Mouse (Mus musculus) neural tube, embryonic 14.5 days (tissue): ENCODE results near the gene Fam241b. TPM values are rescaled to one million over a fixed set of nuclear protein-coding genes. Genes with fewer than 3 reads are reported as not detected.

ENCODE experiments used
- ATAC-seq: fragments of 200-750 bp; cut with Nextera tagmentation; 2 replicates; pipeline ENCODE4 v1.8.0; 2017; ENCODE audit warnings: low read depth, mild to moderate bottlenecking, moderate TSS enrichment, moderate library complexity
- H3K27ac ChIP-seq: fragments of 300-500 bp; sonication (generic); 2 replicates; pipeline ENCODE4 v1.5.1; 2014; ENCODE audit warnings: low read depth, mild to moderate bottlenecking, control low read depth, low read length, moderate library complexity, mixed read lengths
- H3K27me3 ChIP-seq: fragments of 300-500 bp; sonication (generic); 2 replicates; pipeline ENCODE4 v1.6.1; 2014; ENCODE audit warnings: low read length; ENCODE audit not compliant: control insufficient read depth, insufficient read depth
- H3K36me3 ChIP-seq: fragments of 300-500 bp; sonication (generic); 2 replicates; pipeline ENCODE4 v1.6.1; 2014; ENCODE audit warnings: low read length, mixed read lengths; ENCODE audit not compliant: control insufficient read depth, insufficient read depth
- H3K4me1 ChIP-seq: fragments of 300-500 bp; sonication (generic); 2 replicates; pipeline ENCODE4 v1.6.1; 2014; ENCODE audit warnings: low read length; ENCODE audit not compliant: control insufficient read depth, insufficient read depth
- H3K4me2 ChIP-seq: fragments of 300-500 bp; sonication (generic); 2 replicates; pipeline ENCODE4 v1.6.1; 2014; ENCODE audit warnings: mild to moderate bottlenecking, low read depth, low read length, control low read depth
- H3K4me3 ChIP-seq: fragments of 300-500 bp; sonication (generic); 2 replicates; pipeline ENCODE4 v1.5.1; 2014; ENCODE audit warnings: low read depth, low read length, control low read depth, mixed read lengths
- H3K9ac ChIP-seq: fragments of 300-500 bp; sonication (generic); replicated peaks from 2 replicates; pipeline ENCODE4 v1.6.1; 2014; ENCODE audit warnings: low read depth, mild to moderate bottlenecking, control low read depth, low read length, mixed read lengths
- H3K9me3 ChIP-seq: fragments of 300-500 bp; sonication (generic); 2 replicates; pipeline ENCODE4 v1.6.1; 2016; ENCODE audit warnings: low read length; ENCODE audit not compliant: control insufficient read depth
- WGBS: fragments of 180-500 bp; shearing (Covaris S2); extraction: QIAGEN DNeasy Blood & Tissue Kit; methylation state at CpG from one replicate; pipeline ENCODE4 v1.1.7; 2014; 5-methylcytosine and 5-hydroxymethylcytosine counted together
- polyA plus RNA-seq: library from polyadenylated mRNA; unstranded; fragments of >200 nt; fragmentation: Nextera tagmentation; extraction: Ambion mirVana; gene quantifications from 2 replicates; pipeline ENCODE4 v1.2.1, GENCODE M21; 2014

The Fam241b gene
- polyA plus RNA-seq, 1 experiment from 2014 or later: 44.7 TPM

DNA sequence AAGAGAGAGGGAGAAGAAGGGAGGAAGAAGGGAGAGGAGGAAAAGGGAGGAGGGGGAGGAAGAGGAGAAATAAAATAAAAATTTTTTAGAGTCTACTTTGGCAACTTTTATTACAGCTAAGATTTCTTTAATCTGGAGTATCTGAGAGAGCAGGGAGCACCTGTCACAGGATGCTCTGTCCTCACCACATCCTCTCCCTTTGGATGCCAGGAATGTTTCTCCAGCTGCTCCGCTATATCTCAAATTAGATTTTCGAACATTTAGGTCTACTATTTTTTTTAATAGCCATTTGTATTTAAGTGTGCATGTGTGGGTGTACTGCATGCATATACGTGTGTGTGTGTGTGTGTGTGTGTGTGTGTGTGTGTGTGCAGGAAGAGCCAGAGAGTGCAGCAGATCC is 36.2 kb upstream of the Fam241b start:
- WGBS: 91% methylated on average over 3 of the region's 3 CpGs
- ATAC-seq: no peak
- Histone ChIP-seq H3K4me1 (no peaks in the 10 kb centered on the region), H3K27me3 (no peaks in the 10 kb centered on the region), H3K4me2 (no peak overlapping the region), H3K9me3 (no peaks in the 10 kb centered on the region), H3K36me3 (no peaks in the 10 kb centered on the region), H3K27ac (no peak overlapping the region), H3K9ac (no peak overlapping the region), H3K4me3 (no peak overlapping the region)

DNA sequence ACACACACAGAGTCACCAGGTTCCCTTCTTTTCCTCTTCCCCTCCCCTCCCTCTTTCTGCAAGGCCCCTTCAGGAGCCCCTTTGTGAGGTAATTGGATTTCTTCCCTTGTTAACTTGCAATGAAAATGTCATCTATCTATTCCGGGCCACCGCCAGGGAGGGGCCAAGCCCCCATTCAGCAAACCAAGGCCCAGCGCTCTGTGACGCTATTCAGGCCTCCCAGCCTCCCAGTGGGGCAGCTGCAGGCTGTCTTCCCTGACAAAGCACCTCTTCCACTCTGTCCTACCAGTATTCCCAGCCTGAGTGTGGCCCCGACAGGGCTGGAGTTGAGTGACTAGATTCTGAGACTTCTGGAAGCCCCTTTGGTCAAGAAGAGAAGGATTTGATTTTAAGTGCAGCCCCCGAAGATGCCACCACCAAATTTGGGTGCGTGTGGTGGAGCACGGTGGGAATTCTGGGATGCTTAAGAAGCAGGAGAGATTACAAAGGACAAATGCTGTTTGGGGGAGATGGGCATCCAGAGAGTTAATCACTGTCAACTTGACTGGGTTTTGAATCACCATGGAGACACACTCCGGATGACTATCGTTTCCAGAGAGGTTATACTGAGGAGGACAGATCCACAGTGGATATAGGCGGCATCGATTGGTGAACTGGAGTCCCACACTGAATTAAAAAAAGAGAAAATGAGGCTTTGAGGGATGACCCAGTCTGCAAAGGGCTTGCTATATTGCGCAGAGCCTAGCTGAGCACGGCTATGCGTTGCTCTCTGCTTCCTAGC is 31.0 kb upstream of the Fam241b start:
- H3K9me3 ChIP-seq: no peaks in the 10 kb centered on the region
- WGBS: 25% methylated on average over 15 of the region's 15 CpGs
- no peak overlapping the region for H3K27ac ChIP-seq
- no peak overlapping the region for H3K4me3 ChIP-seq
- no peaks in the 10 kb centered on the region for H3K36me3 ChIP-seq
- H3K4me1 ChIP-seq: no peaks in the 10 kb centered on the region
- no peak overlapping the region for H3K4me2 ChIP-seq
- no peaks in the 10 kb centered on the region for H3K27me3 ChIP-seq
- peak; percentile 66; the same call in 1 of the 2 replicates for ATAC-seq
- H3K9ac ChIP-seq: no peak overlapping the region

DNA sequence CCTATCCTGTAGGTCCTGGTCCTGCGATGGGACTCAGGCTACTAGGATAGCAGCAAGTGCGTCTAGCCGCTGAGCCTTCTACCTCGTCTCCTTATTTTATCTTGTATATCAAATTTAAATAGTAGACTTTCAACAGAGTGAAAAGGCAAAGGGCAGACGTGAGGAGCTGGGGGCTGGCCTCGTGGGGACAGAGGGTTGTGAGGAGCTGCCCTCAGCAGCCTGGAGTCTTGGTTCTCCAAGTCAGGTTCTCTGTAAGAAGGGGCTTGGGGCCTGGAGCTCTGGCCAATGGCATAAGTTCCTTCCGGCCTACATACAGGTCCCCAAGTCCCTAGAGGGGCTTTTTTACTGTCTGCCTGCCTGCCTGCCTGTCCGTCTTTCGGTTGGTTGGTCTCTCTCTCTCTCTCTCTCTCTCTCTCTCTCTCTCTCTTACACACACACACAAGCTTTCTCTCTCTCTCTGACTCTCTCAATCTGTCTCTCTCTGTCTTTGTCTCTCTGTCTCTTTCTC is 30.3 kb upstream of the Fam241b start:
- no peak overlapping the region for H3K27ac ChIP-seq
- 17% methylated on average over 9 of the region's 9 CpGs for WGBS

DNA sequence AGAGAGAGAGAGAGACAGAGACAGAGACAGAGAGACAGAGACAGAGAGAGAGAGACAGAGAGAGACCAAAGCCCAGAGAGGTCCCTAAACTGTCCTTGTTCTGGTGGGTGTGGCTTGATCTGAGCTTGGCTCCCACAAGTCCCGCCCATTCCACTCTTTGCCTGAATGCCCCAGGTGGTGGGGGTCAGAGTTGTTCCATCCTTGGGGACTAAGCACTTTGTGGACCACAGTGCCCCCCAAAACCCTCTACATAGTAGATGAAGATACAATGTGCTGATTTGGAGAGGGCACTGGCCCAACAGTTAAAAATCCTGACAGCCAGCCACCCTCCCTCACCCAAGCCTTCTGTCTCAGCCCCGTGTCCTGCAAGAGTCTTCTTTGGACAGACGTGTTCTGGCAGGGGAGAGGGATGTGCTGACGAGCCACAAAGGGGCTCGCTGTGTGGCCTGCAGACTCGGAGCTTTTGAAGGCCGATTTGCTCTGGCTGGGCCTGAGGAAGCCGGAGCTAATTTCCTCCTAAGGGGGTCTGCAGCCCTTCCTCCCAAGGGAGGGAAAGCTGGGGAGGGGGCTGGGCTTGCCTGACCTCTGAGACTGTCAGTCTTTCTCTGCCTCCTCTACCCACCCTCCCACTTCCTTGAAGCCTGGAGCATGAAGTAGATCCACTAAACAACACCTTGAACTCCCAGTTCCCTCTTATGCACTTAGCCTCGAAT is 29.3 kb upstream of the Fam241b start:
- Histone ChIP-seq H3K4me2 (no peak overlapping the region), H3K4me3 (no peak overlapping the region), H3K9me3 (no peaks in the 10 kb centered on the region), H3K36me3 (no peaks in the 10 kb centered on the region), H3K27me3 (no peaks in the 10 kb centered on the region), H3K4me1 (no peaks in the 10 kb centered on the region), H3K27ac (no peak overlapping the region), H3K9ac (no peak overlapping the region)
- peak; percentile 46; the same call in 1 of the 2 replicates for ATAC-seq
- 4% methylated on average over 9 of the region's 9 CpGs for WGBS

More for the DNA sequence above, 30.3 kb upstream of the Fam241b start:
- Histone ChIP-seq H3K27me3 (no peaks in the 10 kb centered on the region), H3K9ac (no peak overlapping the region), H3K4me2 (no peak overlapping the region), H3K4me1 (no peaks in the 10 kb centered on the region), H3K36me3 (no peaks in the 10 kb centered on the region), H3K9me3 (no peaks in the 10 kb centered on the region), H3K4me3 (no peak overlapping the region)
- no peak for ATAC-seq

DNA sequence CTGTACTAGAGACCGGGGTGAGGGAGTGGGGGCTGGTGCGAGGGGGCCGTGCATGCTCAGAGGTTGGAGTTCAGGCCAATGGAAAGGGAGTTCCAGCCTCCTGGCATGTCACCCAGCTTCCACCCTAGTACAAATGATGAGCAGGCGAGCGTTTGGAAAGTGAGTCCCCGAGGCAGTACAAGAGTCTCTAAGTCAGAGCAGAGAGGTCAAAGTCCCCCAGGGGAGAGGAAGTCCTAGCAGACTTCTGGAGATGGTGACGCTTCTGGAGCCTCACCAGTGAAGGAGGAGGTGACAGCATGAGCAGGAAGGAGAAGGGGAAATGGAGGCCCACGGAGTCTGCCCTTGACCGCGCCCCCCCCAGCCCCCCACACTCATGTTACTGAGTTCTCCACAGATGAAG is 18.7 kb upstream of the Fam241b start:
- no peak overlapping the region for H3K9ac ChIP-seq
- H3K27ac ChIP-seq: no peak overlapping the region
- no peak for ATAC-seq
- no peaks in the 10 kb centered on the region for H3K27me3 ChIP-seq
- no peak overlapping the region for H3K4me3 ChIP-seq
- no peaks in the 10 kb centered on the region for H3K9me3 ChIP-seq
- no peaks in the 10 kb centered on the region for H3K4me1 ChIP-seq
- 37% methylated on average over 10 of the region's 10 CpGs for WGBS
- H3K4me2 ChIP-seq: no peak overlapping the region
- H3K36me3 ChIP-seq: no peaks in the 10 kb centered on the region

DNA sequence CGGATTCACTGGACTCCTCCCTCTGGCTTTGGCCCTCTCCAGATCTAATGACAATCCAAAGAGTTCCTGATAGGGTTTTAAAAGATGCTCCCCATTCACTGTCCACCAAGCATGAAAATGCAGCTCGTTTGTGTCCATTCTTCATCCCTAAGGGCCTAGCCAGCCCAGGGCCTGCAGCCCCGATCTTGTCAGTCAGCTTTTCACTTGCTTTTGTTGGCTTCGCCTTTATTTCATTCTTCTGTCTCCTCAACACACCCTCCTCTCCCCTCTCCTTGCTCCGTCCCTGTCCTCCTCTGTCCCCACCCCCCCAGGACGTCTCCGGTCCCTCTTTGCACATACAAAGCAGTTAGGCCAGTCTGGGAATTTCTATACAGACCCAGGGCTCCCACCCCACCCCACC is 6.2 kb upstream of the Fam241b start:
- Histone ChIP-seq H3K9ac (no peak overlapping the region), H3K4me3 (no peak overlapping the region), H3K36me3 (no peaks in the 10 kb centered on the region), H3K27ac (no peak overlapping the region), H3K4me1 (no peaks in the 10 kb centered on the region), H3K27me3 (peaks cover 24% of the 10 kb centered on the region), H3K9me3 (no peaks in the 10 kb centered on the region), H3K4me2 (no peak overlapping the region)
- 14% methylated on average over 7 of the region's 7 CpGs for WGBS
- no peak for ATAC-seq

DNA sequence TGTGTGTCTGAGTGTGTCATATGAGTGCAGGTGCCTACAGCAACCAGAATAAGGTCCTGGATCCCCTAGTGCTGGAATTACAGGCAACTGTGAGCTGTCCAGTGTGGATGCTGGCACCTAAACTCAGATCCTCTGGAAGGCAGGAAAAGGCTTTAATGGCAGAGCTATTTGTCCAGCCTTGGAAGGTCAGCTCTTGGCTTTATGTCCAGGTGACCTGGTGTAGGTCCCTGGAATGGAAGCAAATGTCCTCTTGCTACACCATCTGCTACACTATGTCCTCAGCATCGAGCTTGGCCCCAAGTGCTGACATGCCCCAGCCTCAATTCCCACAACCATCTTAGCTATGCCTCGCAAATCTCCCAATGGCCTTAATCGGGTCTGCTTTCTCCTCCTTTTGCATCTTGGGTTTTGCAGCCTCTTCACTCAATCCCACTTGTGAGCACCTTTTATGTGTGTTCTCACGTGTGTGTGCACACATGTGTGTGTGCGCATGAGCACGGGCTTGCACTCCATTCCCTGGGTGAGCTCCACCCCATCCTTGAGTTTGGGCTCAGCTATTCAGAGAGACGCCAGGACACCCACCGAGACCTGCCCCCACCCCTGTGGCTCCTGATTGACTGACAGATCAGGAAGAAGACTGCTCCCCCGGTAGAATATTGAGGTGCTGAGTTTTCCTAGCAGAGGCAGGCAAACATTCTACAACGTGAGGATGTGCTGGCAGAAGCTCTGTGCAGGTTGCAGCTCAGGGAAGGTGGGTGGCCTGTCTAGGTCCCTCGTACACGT is 3.9 kb upstream of the Fam241b start:
- Histone ChIP-seq H3K36me3 (no peaks in the 10 kb centered on the region), H3K4me3 (no peak overlapping the region), H3K27me3 (peaks cover 28% of the 10 kb centered on the region), H3K4me2 (no peak overlapping the region), H3K9me3 (no peaks in the 10 kb centered on the region), H3K9ac (no peak overlapping the region), H3K27ac (no peak overlapping the region), H3K4me1 (no peaks in the 10 kb centered on the region)
- 48% methylated on average over 12 of the region's 12 CpGs for whole genome bisulfite sequencing
- ATAC-seq: no peak

DNA sequence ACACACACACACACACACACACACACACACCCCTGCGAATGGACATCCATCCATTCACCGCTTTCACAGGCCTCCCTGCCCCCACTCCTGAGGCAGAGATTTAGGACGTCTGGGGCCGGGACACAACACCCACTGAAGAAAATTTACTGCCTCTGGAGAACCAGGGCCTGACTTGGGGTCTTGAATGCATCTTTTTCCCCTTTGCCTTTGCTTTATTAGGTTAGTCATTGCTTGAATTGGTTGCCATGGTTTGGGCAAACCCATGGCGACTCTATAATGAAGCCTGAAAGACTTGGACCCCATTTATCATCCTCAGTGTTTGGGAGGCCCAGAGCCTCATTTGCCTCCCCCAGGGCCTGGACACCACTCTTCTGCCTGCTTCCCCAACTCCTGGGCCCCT is 2.2 kb upstream of the Fam241b start:
- Histone ChIP-seq H3K4me3 (no peak overlapping the region), H3K27me3 (peaks cover 32% of the 10 kb centered on the region), H3K36me3 (no peaks in the 10 kb centered on the region), H3K9me3 (no peaks in the 10 kb centered on the region), H3K9ac (no peak overlapping the region), H3K4me2 (no peak overlapping the region), H3K4me1 (no peaks in the 10 kb centered on the region), H3K27ac (no peak overlapping the region)
- peak; percentile 74; the same call in 1 of the 2 replicates for ATAC-seq
- 13% methylated on average over 5 of the region's 5 CpGs for WGBS
